Mouse (Mus musculus) adrenal gland, adult 18-20 months (tissue): ENCODE results near the gene Dad1. TPM values are rescaled to one million over a fixed set of nuclear protein-coding genes. Genes with fewer than 3 reads are reported as not detected.
A peak's percentile ranks its signal among the peaks of the same experiment; 100 is the strongest.
"Not testable (repeated sequence)": the region's sequence is repeated elsewhere in the genome, so short reads cannot be mapped to it uniquely, and the experiment has no call there.

ENCODE experiments used
- DNase-seq, 2 experiments: peaks; one replicate each; pipeline ENCODE4 v3.0.0; 2021 to 2022; ENCODE audit warnings: low spot score in 2 of 2
- total RNA-seq, 2 experiments: library from RNA; stranded (reverse); gene quantifications; 1 replicate in 1 of 2; 2 replicates in 1 of 2; pipeline ENCODE4 v1.2.3; 2021

Dad1 gene
- total RNA-seq, 2 experiments from 2014 or later: 381 to 382 TPM

GRCm38 (mm10) chr14:54250122-54250521, 3.8 kb downstream of the Dad1 start:
- DNase-seq: no peak

- no peak for DNase-seq
These were observed 4.6 kb downstream of the Dad1 start for GRCm38 (mm10) chr14:54249326-54249725.

- DNase-seq: no peak
These were observed 7.7 kb downstream of the Dad1 start for GRCm38 (mm10) chr14:54246232-54246631.

- DNase-seq: no peak
These were observed 9.7 kb downstream of the Dad1 start for GRCm38 (mm10) chr14:54244183-54244582.

- no peak for DNase-seq
These were observed 13.4 kb downstream of the Dad1 start for GRCm38 (mm10) chr14:54240542-54240941.

- peak; percentile 86 to 88 for DNase-seq
These were observed 14.7 kb downstream of the Dad1 start for GRCm38 (mm10) chr14:54239002-54239736.

- no peak for DNase-seq
These were observed 17.0 kb downstream of the Dad1 start for GRCm38 (mm10) chr14:54236881-54237280.

GRCm38 (mm10) chr14:54235825-54236540, 17.9 kb downstream of the Dad1 start:
- DNase-seq: no peak

GRCm38 (mm10) chr14:54234231-54235040, 19.5 kb downstream of the Dad1 start:
- DNase-seq: no peak

- DNase-seq: no peak
These were observed 20.3 kb downstream of the Dad1 start for GRCm38 (mm10) chr14:54233559-54234143.

GRCm38 (mm10) chr14:54232811-54233558, 20.9 kb downstream of the Dad1 start:
- no peak for DNase-seq

- DNase-seq: no peak
These were observed 21.8 kb downstream of the Dad1 start for GRCm38 (mm10) chr14:54232143-54232542.

GRCm38 (mm10) chr14:54231176-54231956, 22.5 kb downstream of the Dad1 start:
- DNase-seq: no peak

GRCm38 (mm10) chr14:54230638-54231150, 23.2 kb downstream of the Dad1 start:
- DNase-seq: no peak

GRCm38 (mm10) chr14:54229849-54230248, 24.1 kb downstream of the Dad1 start:
- not testable (repeated sequence) for DNase-seq

GRCm38 (mm10) chr14:54228933-54229713, 24.8 kb downstream of the Dad1 start:
- DNase-seq: no peak

GRCm38 (mm10) chr14:54228501-54228900, 25.4 kb downstream of the Dad1 start:
- DNase-seq: no peak

GRCm38 (mm10) chr14:54227911-54228451, 25.9 kb downstream of the Dad1 start:
- peak; percentile 71 to 77 for DNase-seq
